Mouse (Mus musculus) lung, postnatal 0 days (tissue): ENCODE measurements around the gene Ppp1r26. TPM values are rescaled to one million over a fixed set of nuclear protein-coding genes. Genes with fewer than 3 reads are reported as not detected.
"Not testable (repeated sequence)": the region's sequence is repeated elsewhere in the genome, so short reads cannot be mapped to it uniquely, and the experiment has no call there.

Experiments
- ATAC-seq: fragments of 200-750 bp; cut with Nextera tagmentation; 2 replicates; pipeline ENCODE4 v1.8.0; 2017; ENCODE audit warnings: moderate library complexity
- DNase-seq: peaks from one replicate; pipeline ENCODE4 v3.0.0-alpha.2; 2016; ENCODE audit warnings: low spot score
- H3K27ac ChIP-seq: fragments of 300-500 bp; sonication (generic); 2 replicates; pipeline ENCODE4 v1.5.1; 2014; ENCODE audit warnings: antibody characterized with exemption, mild to moderate bottlenecking, low read length, mixed read lengths
- H3K27me3 ChIP-seq: fragments of 300-500 bp; sonication (generic); replicated peaks from 2 replicates; pipeline ENCODE4 v1.6.1; 2014; ENCODE audit warnings: low read length, mixed read lengths; ENCODE audit not compliant: insufficient read depth
- H3K36me3 ChIP-seq: fragments of 300-500 bp; sonication (generic); 2 replicates; pipeline ENCODE4 v1.6.1; 2014; ENCODE audit warnings: low read length, mixed read lengths; ENCODE audit not compliant: insufficient read depth
- H3K4me1 ChIP-seq: fragments of 300-500 bp; sonication (generic); 2 replicates; pipeline ENCODE4 v1.6.1; 2014; ENCODE audit warnings: antibody characterized with exemption, low read depth, low read length, mixed read lengths; ENCODE audit not compliant: insufficient read depth
- H3K4me2 ChIP-seq: fragments of 300-500 bp; sonication (generic); replicated peaks from 2 replicates; pipeline ENCODE4 v1.6.1; 2014; ENCODE audit warnings: low read depth, mild to moderate bottlenecking, low read length, moderate library complexity, mixed read lengths
- H3K4me3 ChIP-seq: fragments of 300-500 bp; sonication (generic); 2 replicates; pipeline ENCODE4 v1.5.1; 2014; ENCODE audit warnings: low read depth, low read length
- H3K9ac ChIP-seq: fragments of 300-500 bp; sonication (generic); replicated peaks from 2 replicates; pipeline ENCODE4 v1.6.1; 2014; ENCODE audit warnings: low read depth, mild to moderate bottlenecking
- H3K9me3 ChIP-seq: fragments of 300-500 bp; sonication (generic); 2 replicates; pipeline ENCODE4 v1.6.1; 2016; ENCODE audit warnings: low read length, mixed read lengths
- CTCF ChIP-seq: IDR thresholded peaks from 2 replicates; pipeline ENCODE4 v1.5.1; 2016; ENCODE audit warnings: antibody characterized with exemption, mild to moderate bottlenecking
- EP300 ChIP-seq: IDR thresholded peaks from 2 replicates; pipeline ENCODE4 v1.6.1; 2016; ENCODE audit warnings: antibody characterized with exemption, mild to moderate bottlenecking, control low read depth
- whole genome bisulfite sequencing: fragments of 180-500 bp; shearing (Covaris S2); extraction: QIAGEN DNeasy Blood & Tissue Kit; methylation state at CpG from one replicate; pipeline ENCODE4 v1.1.7; 2014; 5-methylcytosine and 5-hydroxymethylcytosine counted together
- polyA plus RNA-seq: library from polyadenylated mRNA; unstranded; fragments of >200 nt; fragmentation: Nextera tagmentation; extraction: Ambion mirVana; gene quantifications from 2 replicates; pipeline ENCODE4 v1.2.1, GENCODE M21; 2015

The Ppp1r26 gene
- polyA plus RNA-seq, 1 experiment from 2014 or later, result 1.6 TPM

DNA sequence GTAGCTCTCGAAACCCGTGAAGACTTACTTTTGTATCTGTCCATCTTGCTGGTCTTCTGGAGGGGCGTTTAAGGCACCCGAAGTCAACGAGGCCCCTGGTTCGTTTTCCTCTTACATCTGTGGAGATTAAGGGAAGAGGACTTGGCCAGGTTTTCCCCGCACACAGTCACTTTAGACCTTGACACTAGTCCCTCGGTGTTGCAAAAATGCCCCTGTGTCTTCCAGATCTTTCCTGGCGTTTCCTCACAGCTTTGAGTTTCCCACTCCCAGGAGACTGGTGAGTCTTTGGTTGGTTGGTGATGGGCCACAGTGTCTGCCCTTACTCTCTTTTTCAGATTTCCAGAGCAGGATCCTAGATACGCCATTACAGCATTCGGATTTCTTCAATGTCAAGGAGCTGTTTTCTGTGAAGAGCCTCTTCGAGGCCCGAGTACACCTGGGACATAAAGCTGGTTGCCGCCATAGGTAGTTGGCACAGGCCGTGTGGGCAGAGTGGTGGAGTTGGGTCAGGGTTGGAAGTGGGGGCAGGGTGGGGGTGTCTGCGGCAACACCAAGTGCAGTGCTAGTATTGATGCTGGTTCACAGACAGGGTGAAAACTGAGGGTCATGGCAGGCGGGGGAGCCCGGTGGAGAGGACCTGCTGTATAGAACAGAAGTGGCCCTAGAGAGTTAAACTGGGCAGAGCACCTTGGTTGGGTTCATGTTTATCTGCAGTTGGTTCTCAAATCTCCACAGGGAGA lies 22.1 kb downstream of the Ppp1r26 start:
- ATAC-seq (no peak), DNase-seq (no peak)
- Histone ChIP-seq H3K4me3 (peak overlapping the region; percentile 83), H3K4me2 (peak overlapping the region; percentile 78), H3K4me1 (peaks cover 5% of the 10 kb centered on the region), H3K36me3 (peaks cover 12% of the 10 kb centered on the region; the same call in 1 of the 2 replicates), H3K27ac (no peak overlapping the region), H3K9ac (peak overlapping the region; percentile 94), H3K9me3 (0 out of 2 replicates have a peak, but pooled peaks cover 3% of the 10 kb centered on the region), H3K27me3 (no peaks in the 10 kb centered on the region)
- 53% methylated on average over 18 of the region's 18 CpGs for WGBS
- no peak for TF ChIP-seq EP300

DNA sequence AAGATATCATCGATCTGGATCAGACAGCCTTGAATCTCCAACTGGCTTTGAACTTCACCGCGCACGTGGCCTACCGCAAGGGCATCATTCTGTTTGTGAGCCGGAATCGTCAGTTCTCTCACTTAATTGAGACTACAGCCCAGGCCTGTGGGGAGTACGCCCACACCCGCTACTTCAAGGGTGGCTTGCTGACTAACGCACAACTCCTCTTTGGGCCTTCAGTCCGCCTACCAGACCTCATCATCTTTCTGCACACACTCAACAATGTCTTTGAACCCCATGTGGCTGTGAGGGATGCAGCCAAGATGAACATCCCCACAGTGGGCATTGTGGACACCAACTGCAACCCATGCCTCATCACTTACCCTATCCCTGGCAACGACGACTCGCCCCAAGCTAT lies 22.9 kb downstream of the Ppp1r26 start:
- Histone ChIP-seq H3K4me3 (no peak overlapping the region), H3K27ac (no peak overlapping the region), H3K27me3 (no peaks in the 10 kb centered on the region), H3K9me3 (0 out of 2 replicates have a peak, but pooled peaks cover 3% of the 10 kb centered on the region), H3K4me2 (no peak overlapping the region), H3K9ac (no peak overlapping the region), H3K36me3 (peaks cover 12% of the 10 kb centered on the region; the same call in 1 of the 2 replicates), H3K4me1 (peaks cover 5% of the 10 kb centered on the region)
- no peak for ATAC-seq
- TF ChIP-seq EP300, result no peak
- no peak for TF ChIP-seq CTCF
- no peak for DNase-seq
- WGBS, result 95% methylated on average over 14 of the region's 14 CpGs

DNA sequence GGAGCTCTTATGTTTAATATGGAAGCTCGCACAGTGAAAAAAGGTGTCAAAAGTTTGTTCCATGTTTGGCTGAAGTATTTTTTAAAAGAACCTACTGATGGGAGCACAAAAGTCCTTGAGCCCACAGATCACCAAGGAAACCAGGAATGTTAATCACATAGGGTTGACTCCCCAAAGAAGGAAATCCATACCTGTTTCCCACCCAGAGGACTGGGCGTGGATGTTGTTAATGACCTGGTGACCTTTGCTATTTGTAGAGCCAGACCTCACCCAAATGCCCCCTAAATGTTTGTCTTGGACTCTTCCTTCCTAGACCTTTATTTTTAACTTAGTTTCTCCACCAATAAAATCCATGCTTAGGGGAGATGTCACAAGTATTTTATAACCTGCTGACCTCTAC lies 24.0 kb downstream of the Ppp1r26 start:
- Histone ChIP-seq H3K36me3 (peaks cover 12% of the 10 kb centered on the region; the same call in 1 of the 2 replicates), H3K27me3 (no peaks in the 10 kb centered on the region), H3K4me3 (no peak overlapping the region), H3K4me2 (no peak overlapping the region), H3K4me1 (peaks cover 5% of the 10 kb centered on the region), H3K9ac (no peak overlapping the region), H3K27ac (no peak overlapping the region), H3K9me3 (0 out of 2 replicates have a peak, but pooled peaks cover 3% of the 10 kb centered on the region)
- WGBS, result 86% methylated on average over 2 of the region's 2 CpGs
- DNase-seq (no peak), ATAC-seq (no peak)
- TF ChIP-seq CTCF, result no peak
- no peak for TF ChIP-seq EP300

DNA sequence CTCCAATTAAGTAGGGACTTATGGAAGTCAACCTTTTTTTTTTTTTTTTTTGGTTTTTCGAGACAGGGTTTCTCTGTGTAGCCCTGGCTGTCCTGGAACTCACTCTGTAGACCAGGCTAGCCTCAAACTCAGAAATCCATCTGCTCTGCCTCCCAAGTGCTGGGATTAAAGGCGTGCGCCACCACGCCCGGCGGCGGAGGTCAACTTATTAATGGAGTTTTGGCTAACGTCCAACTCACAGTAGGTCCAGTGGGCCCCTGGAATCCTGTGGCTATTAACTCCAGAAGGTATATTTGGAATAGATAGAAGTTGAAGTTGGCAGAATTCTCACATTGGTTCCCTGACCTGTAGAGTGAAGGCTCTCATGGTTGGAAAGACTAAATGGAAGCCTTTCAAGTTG lies 25.4 kb downstream of the Ppp1r26 start:
- peaks cover 12% of the 10 kb centered on the region; the same call in 1 of the 2 replicates for H3K36me3 ChIP-seq
- H3K4me3 ChIP-seq, H3K4me1 ChIP-seq, H3K4me2 ChIP-seq, H3K9ac ChIP-seq, H3K27me3 ChIP-seq, H3K27ac ChIP-seq, H3K9me3 ChIP-seq, DNase-seq, ATAC-seq: not testable (repeated sequence)
- WGBS, result 95% methylated on average over 7 of the region's 8 CpGs

DNA sequence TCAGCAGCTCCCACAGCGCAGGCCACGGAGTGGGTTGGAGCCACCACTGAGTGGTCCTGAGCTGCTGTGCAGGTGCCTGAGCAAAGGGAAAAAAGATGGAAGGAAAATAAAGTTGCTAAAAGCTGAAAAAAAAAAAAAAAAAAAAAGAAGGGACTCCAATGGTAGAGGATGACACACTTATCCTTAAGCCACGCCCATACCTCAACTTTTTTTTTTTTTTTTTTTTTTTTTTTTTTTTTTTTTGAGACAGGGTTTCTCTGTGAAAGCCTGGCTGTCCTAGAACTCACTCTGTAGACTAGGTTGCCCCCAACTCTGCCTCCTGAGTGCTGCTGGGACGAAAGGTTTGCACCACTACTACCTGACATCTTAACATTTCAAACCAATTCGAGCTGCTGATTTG lies 31.4 kb downstream of the Ppp1r26 start:
- not testable (repeated sequence) for ATAC-seq, H3K4me1 ChIP-seq, H3K9ac ChIP-seq, H3K9me3 ChIP-seq, H3K4me3 ChIP-seq, H3K27ac ChIP-seq, H3K4me2 ChIP-seq, H3K36me3 ChIP-seq, DNase-seq, H3K27me3 ChIP-seq
- WGBS, result 87% methylated on average over 5 of the region's 5 CpGs

DNA sequence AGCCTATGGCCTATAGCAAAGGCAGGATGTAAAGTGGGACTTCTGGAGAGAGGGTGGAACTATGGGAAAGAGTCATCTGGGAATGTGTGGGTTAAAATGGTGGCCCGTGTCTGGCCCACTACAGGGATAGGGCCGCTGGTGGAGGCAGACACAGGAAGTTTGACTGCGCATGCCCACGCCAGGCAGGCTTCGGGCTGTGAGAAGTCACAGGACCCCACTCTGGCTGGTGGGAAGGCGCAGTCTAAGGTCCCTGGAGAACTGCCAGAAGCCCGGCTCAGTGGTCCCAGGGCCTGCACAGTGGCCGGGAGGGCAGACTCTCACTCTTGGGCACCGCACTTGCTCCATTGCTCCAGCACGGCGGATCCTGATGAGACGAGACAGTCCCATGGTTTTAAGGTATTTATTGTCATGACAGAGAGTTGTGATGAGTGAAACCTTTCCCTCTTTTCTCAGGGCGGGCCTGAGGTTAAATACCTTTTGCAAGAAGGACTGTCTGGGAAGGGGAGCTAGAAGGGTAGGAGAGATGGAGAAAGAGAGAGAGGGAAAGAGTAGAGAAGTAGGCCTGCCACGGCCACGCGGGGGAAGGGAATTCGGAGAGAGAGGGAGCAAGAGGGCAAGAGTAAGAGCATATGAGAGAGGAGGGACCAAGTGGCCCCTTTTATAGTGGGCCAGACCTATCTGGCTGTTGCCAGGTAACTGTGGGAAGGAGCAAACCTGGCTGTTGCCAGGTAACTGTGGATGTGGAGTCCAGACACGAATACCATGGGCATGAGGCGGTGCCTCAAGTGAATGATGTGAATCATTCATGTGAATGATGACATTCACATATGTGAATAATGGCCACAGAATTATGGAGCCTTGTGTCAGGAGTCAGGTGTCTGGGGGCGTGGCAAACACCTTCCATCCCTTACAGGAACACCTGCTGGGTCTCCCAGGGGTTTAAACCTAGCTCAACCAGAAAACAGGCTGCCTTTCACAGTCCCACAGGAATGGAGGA lies 32.9 kb downstream of the Ppp1r26 start:
- no peak overlapping the region for H3K4me3 ChIP-seq
- TF ChIP-seq EP300, result no peak
- no peak for TF ChIP-seq CTCF
- H3K27ac ChIP-seq, result no peak overlapping the region
- no peak overlapping the region for H3K9ac ChIP-seq
- no peak overlapping the region for H3K4me2 ChIP-seq
- no peaks in the 10 kb centered on the region for H3K27me3 ChIP-seq
- 60% methylated on average over 20 of the region's 20 CpGs for WGBS
- no peaks in the 10 kb centered on the region for H3K4me1 ChIP-seq
- no peak for DNase-seq
- no peaks in the 10 kb centered on the region for H3K36me3 ChIP-seq
- ATAC-seq, result no peak
- H3K9me3 ChIP-seq, result no peaks in the 10 kb centered on the region
